Mouse (Mus musculus): ENCODE results near the gene Kcnt2. TPM values are rescaled to one million over a fixed set of nuclear protein-coding genes. Genes with fewer than 3 reads are reported as not detected.

Gene Kcnt2
- polyA plus RNA-seq, 1 experiment from 2014 or later = 1.4 TPM

DNA sequence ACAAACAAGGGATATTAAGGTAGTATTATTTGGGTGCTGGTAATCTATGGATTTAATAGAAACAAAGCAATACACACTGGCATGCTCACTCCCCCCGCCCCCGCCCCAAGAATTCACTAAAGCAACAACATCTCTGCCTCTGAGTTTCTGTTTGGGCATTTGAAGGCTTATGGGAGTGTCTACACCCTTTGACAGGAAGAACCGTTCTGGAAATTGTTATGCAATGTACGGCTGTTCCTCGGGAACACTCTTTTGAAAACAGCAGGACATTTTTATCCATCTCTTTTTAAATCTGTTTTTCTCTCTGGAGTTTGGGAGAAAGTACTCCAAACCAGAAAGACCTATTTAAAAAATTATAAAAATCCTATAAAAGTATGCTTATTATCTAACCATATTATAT lies 192.2 kb downstream of the Kcnt2 start:
- WGBS (ENCODE audit: insufficient replicate concordance) = 69% methylated on average over 5 of the region's 5 CpGs

DNA sequence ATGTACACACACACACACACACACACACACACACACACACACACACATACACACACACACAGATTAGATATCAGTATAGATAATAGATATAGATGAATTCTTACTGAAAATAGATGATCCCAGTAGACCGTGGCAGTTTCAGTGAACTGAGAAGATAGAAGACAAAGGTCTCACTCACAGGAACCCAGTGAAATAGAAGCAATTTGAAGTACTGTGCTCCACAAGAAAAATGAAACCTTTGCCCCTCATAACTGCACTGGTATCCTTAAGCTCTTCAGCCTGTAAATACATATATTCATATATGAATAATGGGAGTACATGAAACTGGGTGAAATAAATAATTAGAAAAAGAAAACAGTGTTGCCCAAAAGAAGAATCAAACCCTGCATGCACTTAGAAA lies 197.9 kb downstream of the Kcnt2 start:
- no peak overlapping the region for H3K27ac ChIP-seq (ENCODE audit: low read depth, low read length)

More for the DNA sequence above, 192.2 kb downstream of the Kcnt2 start:
- Histone ChIP-seq H3K9ac (ENCODE audit: low read depth, low read length) (no peak overlapping the region), H3K4me3 (ENCODE audit: low read depth, low read length) (no peak overlapping the region), H3K4me1 (ENCODE audit: control insufficient read depth, insufficient read depth, low read length) (no peaks in the 10 kb centered on the region), H3K27ac (ENCODE audit: low read depth, low read length) (no peak overlapping the region), H3K27me3 (ENCODE audit: control insufficient read depth, insufficient read depth, low read length) (no peaks in the 10 kb centered on the region), H3K36me3 (ENCODE audit: control insufficient read depth, insufficient read depth, low read length) (no peaks in the 10 kb centered on the region), H3K9me3 (replicated peaks; ENCODE audit: control insufficient read depth, low read length) (no peaks in the 10 kb centered on the region), H3K4me2 (no peak overlapping the region)
- no peak for ATAC-seq (replicated peaks; ENCODE audit: insufficient number of reproducible peaks, low FRiP score, low TSS enrichment)

DNA sequence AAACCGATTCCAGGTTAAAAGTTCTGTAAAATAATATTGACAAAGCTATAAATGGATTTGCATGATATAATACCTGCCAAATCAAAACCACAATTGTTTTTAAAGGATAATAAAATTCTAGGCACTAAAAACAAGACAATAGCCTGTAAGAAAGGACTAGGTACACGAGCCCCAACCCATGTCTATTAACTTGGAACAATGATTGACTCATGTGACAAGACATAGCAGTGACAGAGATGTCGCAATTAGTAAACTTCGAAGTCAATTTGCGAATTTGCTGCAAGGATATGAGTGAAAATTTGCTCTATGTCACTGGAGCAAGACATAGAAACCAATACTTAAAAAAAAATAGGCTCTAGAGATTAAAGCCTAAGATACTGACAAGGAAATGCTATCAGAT lies 198.4 kb downstream of the Kcnt2 start:
- Histone ChIP-seq H3K9ac (ENCODE audit: low read depth, low read length) (no peak overlapping the region), H3K4me2 (no peak overlapping the region), H3K9me3 (replicated peaks; ENCODE audit: control insufficient read depth, low read length) (no peaks in the 10 kb centered on the region), H3K27me3 (ENCODE audit: control insufficient read depth, insufficient read depth, low read length) (no peaks in the 10 kb centered on the region), H3K4me1 (ENCODE audit: control insufficient read depth, insufficient read depth, low read length) (no peaks in the 10 kb centered on the region), H3K27ac (ENCODE audit: low read depth, low read length) (no peak overlapping the region), H3K4me3 (ENCODE audit: low read depth, low read length) (no peak overlapping the region), H3K36me3 (ENCODE audit: control insufficient read depth, insufficient read depth, low read length) (no peaks in the 10 kb centered on the region)
- WGBS (ENCODE audit: insufficient replicate concordance) = 80% methylated on average over 5 of the region's 5 CpGs
- no peak for ATAC-seq (replicated peaks; ENCODE audit: insufficient number of reproducible peaks, low FRiP score, low TSS enrichment)

More for the DNA sequence above, 197.9 kb downstream of the Kcnt2 start:
- H3K4me1 ChIP-seq (ENCODE audit: control insufficient read depth, insufficient read depth, low read length) = no peaks in the 10 kb centered on the region
- no peaks in the 10 kb centered on the region for H3K36me3 ChIP-seq (ENCODE audit: control insufficient read depth, insufficient read depth, low read length)
- WGBS (ENCODE audit: insufficient replicate concordance) = 70% methylated on average over 1 of the region's 1 CpGs
- no peaks in the 10 kb centered on the region for H3K27me3 ChIP-seq (ENCODE audit: control insufficient read depth, insufficient read depth, low read length)
- ATAC-seq (replicated peaks; ENCODE audit: insufficient number of reproducible peaks, low FRiP score, low TSS enrichment) = no peak
- H3K4me2 ChIP-seq = no peak overlapping the region
- no peak overlapping the region for H3K9ac ChIP-seq (ENCODE audit: low read depth, low read length)
- no peaks in the 10 kb centered on the region for H3K9me3 ChIP-seq (replicated peaks; ENCODE audit: control insufficient read depth, low read length)
- H3K4me3 ChIP-seq (ENCODE audit: low read depth, low read length) = no peak overlapping the region

DNA sequence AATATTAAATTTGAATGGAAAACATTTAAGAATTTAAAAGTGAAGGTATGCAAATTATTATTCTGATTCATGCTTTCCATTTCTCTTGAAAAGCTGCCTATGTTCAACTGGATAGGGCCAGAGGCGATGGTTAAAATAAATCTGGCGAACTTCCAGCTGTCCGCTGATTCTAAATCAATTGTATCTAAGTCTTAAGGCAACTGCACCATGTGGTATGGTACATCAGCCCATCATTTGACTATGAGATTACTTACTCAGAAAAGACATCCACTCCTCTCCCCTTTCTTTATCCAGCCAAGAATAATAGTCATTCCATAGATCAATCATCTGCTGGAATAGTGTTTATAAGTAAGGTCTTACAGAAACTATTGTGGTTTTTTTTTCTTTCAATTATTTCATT lies 205.5 kb downstream of the Kcnt2 start:
- 79% methylated on average over 3 of the region's 3 CpGs for WGBS (ENCODE audit: insufficient replicate concordance)
- Histone ChIP-seq H3K9ac (ENCODE audit: low read depth, low read length) (no peak overlapping the region), H3K36me3 (ENCODE audit: control insufficient read depth, insufficient read depth, low read length) (no peaks in the 10 kb centered on the region), H3K4me2 (no peak overlapping the region), H3K4me3 (ENCODE audit: low read depth, low read length) (no peak overlapping the region), H3K27ac (ENCODE audit: low read depth, low read length) (no peak overlapping the region), H3K4me1 (ENCODE audit: control insufficient read depth, insufficient read depth, low read length) (no peaks in the 10 kb centered on the region), H3K27me3 (ENCODE audit: control insufficient read depth, insufficient read depth, low read length) (no peaks in the 10 kb centered on the region), H3K9me3 (replicated peaks; ENCODE audit: control insufficient read depth, low read length) (no peaks in the 10 kb centered on the region)
- ATAC-seq (replicated peaks; ENCODE audit: insufficient number of reproducible peaks, low FRiP score, low TSS enrichment) = no peak

DNA sequence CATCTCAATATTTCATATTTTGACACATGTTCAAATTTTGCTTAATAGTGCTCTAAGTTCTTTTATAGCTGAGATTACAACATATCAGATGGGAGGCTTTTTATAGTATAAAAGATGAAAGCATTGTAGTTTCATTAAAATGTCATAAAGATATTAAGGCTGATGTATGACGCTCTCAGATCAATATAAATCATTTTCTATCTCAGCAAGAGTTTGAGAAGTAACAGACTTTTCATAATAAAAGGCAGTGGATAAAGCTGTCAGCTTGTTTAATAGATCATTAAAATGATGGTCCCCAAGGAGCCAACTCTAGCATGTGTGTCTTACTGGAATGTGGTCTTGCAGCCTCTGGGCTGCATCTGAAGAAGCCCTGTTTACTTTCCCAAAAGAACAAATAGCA lies 206.0 kb downstream of the Kcnt2 start:
- Histone ChIP-seq H3K4me1 (ENCODE audit: control insufficient read depth, insufficient read depth, low read length) (no peaks in the 10 kb centered on the region), H3K4me2 (no peak overlapping the region), H3K27me3 (ENCODE audit: control insufficient read depth, insufficient read depth, low read length) (no peaks in the 10 kb centered on the region), H3K27ac (ENCODE audit: low read depth, low read length) (no peak overlapping the region), H3K9me3 (replicated peaks; ENCODE audit: control insufficient read depth, low read length) (no peaks in the 10 kb centered on the region), H3K9ac (ENCODE audit: low read depth, low read length) (no peak overlapping the region), H3K36me3 (ENCODE audit: control insufficient read depth, insufficient read depth, low read length) (no peaks in the 10 kb centered on the region), H3K4me3 (ENCODE audit: low read depth, low read length) (no peak overlapping the region)
- WGBS (ENCODE audit: insufficient replicate concordance) = 74% methylated on average over 1 of the region's 1 CpGs
- no peak for ATAC-seq (replicated peaks; ENCODE audit: insufficient number of reproducible peaks, low FRiP score, low TSS enrichment)

DNA sequence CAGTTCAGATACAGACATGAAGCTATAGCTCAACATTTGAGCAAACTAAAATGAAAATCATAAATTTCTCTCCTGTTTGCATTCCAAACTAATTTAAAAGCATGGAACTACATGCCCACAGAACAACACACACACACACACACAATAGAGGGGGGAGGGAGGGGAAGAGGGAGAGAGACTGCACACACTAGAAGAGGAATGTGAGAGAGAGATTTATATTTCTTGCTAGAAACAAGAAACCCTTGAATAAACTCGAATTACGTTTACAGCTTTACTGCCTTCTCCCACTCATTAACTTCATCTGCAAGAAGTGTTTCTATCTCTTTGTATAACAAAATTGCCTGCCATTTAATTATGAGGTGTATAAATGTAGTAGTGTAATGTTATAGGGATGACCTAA lies 209.9 kb downstream of the Kcnt2 start:
- Histone ChIP-seq H3K4me2 (no peak overlapping the region), H3K4me3 (ENCODE audit: low read depth, low read length) (no peak overlapping the region), H3K9ac (ENCODE audit: low read depth, low read length) (no peak overlapping the region), H3K9me3 (replicated peaks; ENCODE audit: control insufficient read depth, low read length) (no peaks in the 10 kb centered on the region), H3K36me3 (ENCODE audit: control insufficient read depth, insufficient read depth, low read length) (no peaks in the 10 kb centered on the region), H3K27me3 (ENCODE audit: control insufficient read depth, insufficient read depth, low read length) (no peaks in the 10 kb centered on the region), H3K4me1 (ENCODE audit: control insufficient read depth, insufficient read depth, low read length) (no peaks in the 10 kb centered on the region), H3K27ac (ENCODE audit: low read depth, low read length) (no peak overlapping the region)
- no peak for ATAC-seq (replicated peaks; ENCODE audit: insufficient number of reproducible peaks, low FRiP score, low TSS enrichment)
- 75% methylated on average over 2 of the region's 2 CpGs for WGBS (ENCODE audit: insufficient replicate concordance)

DNA sequence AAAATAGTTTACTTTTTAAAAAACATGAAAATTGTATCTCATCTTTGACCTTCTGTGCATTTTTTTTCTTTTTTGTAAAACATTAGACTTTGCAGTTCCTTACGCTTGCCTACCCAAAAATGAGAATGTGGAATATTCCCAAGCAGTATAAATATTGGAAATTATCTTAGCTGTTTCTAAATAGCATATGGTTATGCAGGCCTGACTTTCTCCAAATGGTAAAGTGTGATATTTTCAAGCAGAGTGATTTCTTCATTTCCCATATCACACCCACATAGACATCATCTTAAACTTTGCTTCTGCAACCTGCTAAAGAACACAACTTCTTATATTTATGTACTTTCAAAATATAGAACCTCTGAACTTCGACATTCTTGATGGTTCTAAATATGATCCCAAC lies 210.9 kb downstream of the Kcnt2 start:
- H3K9me3 ChIP-seq (replicated peaks; ENCODE audit: control insufficient read depth, low read length) = no peaks in the 10 kb centered on the region
- H3K27ac ChIP-seq (ENCODE audit: low read depth, low read length) = no peak overlapping the region
- H3K9ac ChIP-seq (ENCODE audit: low read depth, low read length) = no peak overlapping the region
- H3K36me3 ChIP-seq (ENCODE audit: control insufficient read depth, insufficient read depth, low read length) = no peaks in the 10 kb centered on the region
- no peak for ATAC-seq (replicated peaks; ENCODE audit: insufficient number of reproducible peaks, low FRiP score, low TSS enrichment)
- no peaks in the 10 kb centered on the region for H3K27me3 ChIP-seq (ENCODE audit: control insufficient read depth, insufficient read depth, low read length)
- 77% methylated on average over 2 of the region's 2 CpGs for WGBS (ENCODE audit: insufficient replicate concordance)
- H3K4me3 ChIP-seq (ENCODE audit: low read depth, low read length) = no peak overlapping the region
- no peak overlapping the region for H3K4me2 ChIP-seq
- no peaks in the 10 kb centered on the region for H3K4me1 ChIP-seq (ENCODE audit: control insufficient read depth, insufficient read depth, low read length)

DNA sequence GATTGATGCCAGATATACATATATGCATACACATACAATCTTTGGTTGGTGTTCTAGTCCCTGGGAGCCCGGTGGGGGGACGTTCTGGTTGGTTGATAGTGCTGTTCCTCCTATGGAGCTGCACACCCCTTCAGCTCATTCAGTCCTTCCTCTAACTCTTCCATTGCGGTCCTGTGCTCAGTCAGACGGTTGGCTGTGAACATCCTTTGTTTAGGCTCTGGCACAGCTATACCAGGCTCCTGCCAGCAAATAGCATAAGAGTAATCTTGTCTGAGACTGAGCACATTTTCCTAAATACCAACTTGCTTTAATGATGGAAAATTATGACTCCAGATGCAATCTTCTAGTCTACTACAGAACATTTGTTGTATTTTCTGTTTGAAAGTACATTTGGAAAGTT lies 222.4 kb downstream of the Kcnt2 start:
- Histone ChIP-seq H3K4me3 (ENCODE audit: low read depth, low read length) (no peak overlapping the region), H3K9ac (ENCODE audit: low read depth, low read length) (no peak overlapping the region), H3K27me3 (ENCODE audit: control insufficient read depth, insufficient read depth, low read length) (no peaks in the 10 kb centered on the region), H3K4me2 (no peak overlapping the region), H3K36me3 (ENCODE audit: control insufficient read depth, insufficient read depth, low read length) (no peaks in the 10 kb centered on the region), H3K27ac (ENCODE audit: low read depth, low read length) (no peak overlapping the region), H3K4me1 (ENCODE audit: control insufficient read depth, insufficient read depth, low read length) (no peaks in the 10 kb centered on the region), H3K9me3 (replicated peaks; ENCODE audit: control insufficient read depth, low read length) (no peaks in the 10 kb centered on the region)
- ATAC-seq (replicated peaks; ENCODE audit: insufficient number of reproducible peaks, low FRiP score, low TSS enrichment) = no peak
- 75% methylated on average over 4 of the region's 4 CpGs for WGBS (ENCODE audit: insufficient replicate concordance)

DNA sequence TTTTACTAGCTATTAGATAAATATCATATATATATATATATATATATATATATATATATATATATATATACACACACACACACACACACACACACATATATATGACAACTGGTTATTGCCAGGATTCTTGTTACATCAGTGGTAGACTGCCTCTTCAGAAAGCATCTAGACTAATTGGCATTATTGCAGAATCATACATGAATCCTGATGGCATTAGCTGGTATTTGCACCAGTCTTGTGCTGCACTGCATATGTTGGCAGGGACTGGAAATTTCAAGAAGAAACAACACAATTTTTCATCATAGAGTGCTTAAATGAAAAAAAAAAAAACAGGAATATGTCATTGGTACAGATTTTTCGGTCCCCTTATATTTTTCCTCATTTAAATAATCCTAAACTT lies 223.6 kb downstream of the Kcnt2 start:
- Histone ChIP-seq H3K4me2 (no peak overlapping the region), H3K9ac (ENCODE audit: low read depth, low read length) (no peak overlapping the region), H3K36me3 (ENCODE audit: control insufficient read depth, insufficient read depth, low read length) (no peaks in the 10 kb centered on the region), H3K4me1 (ENCODE audit: control insufficient read depth, insufficient read depth, low read length) (no peaks in the 10 kb centered on the region), H3K9me3 (replicated peaks; ENCODE audit: control insufficient read depth, low read length) (no peaks in the 10 kb centered on the region), H3K27ac (ENCODE audit: low read depth, low read length) (no peak overlapping the region), H3K27me3 (ENCODE audit: control insufficient read depth, insufficient read depth, low read length) (no peaks in the 10 kb centered on the region), H3K4me3 (ENCODE audit: low read depth, low read length) (no peak overlapping the region)
- no peak for ATAC-seq (replicated peaks; ENCODE audit: insufficient number of reproducible peaks, low FRiP score, low TSS enrichment)
- 78% methylated on average over 1 of the region's 1 CpGs for WGBS (ENCODE audit: insufficient replicate concordance)
